In the genomic region with DNA sequence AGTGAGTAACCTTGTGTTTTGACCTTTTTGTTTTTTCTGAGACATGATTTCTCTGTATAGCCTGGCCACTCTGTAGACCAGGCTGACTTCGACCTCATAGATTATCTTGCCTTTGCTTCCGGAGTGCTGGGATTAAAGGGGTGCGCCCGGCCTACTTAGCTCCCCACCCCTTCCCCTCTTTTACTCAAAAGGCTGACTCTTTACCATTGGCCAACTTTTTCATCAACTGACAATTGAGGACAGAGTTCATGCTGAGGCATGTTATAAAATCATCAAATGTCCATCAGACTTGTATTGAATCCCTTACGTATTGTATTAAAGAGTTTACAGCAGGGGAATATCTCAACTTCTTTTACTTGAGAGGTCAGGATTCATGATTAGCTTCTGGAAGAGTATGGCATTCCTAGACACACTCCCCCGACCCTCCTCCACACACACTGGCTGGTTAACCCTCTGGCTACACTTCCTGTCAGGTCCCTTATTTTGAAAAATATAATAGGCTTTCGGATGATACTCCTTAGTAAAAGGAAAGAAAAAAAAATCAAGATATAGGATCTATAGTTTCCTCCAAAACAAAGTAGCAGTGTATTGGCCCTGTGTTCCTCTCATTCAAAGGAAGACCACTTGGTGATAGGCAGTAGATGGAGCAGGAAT, we compare ENCODE assay signal across 8 mouse cellular contexts.
DNase-seq lines count a peak whose midpoint lies in the region; ATAC-seq lines count a peak whose summit lies in the region.

No protein-coding gene starts in this region.

- H3K9me3 ChIP-seq in kidney, embryonic 14.5 days (ENCODE audit: control insufficient read depth, low read length): no peaks in the 10 kb centered on the region
- no peaks in the 10 kb centered on the region for H3K9me3 ChIP-seq in hindbrain, embryonic 11.5 days (ENCODE audit: control insufficient read depth, low read length)
- H3K9me3 ChIP-seq in midbrain, embryonic 10.5 days (replicated peaks): no peaks in the 10 kb centered on the region

- H3K36me3 ChIP-seq in kidney, embryonic 14.5 days (ENCODE audit: control insufficient read depth, insufficient read depth, low read length): peaks cover 17% of the 10 kb centered on the region
- H3K36me3 ChIP-seq in hindbrain, embryonic 11.5 days (ENCODE audit: control insufficient read depth, insufficient read depth, low read length): no peaks in the 10 kb centered on the region
- peaks cover 21% of the 10 kb centered on the region for H3K36me3 ChIP-seq in midbrain, embryonic 10.5 days

- peak overlapping the region; percentile 86 for H3K9ac ChIP-seq in kidney, embryonic 14.5 days (ENCODE audit: low read depth, low read length)
- H3K9ac ChIP-seq in hindbrain, embryonic 11.5 days (ENCODE audit: low read depth, low read length): peak overlapping the region; percentile 53

- ATAC-seq in kidney, embryonic 14.5 days (ENCODE audit: low FRiP score, low TSS enrichment): no peak; the same call in 1 of the 2 replicates
- ATAC-seq in hindbrain, embryonic 11.5 days (ENCODE audit: low FRiP score): peak; percentile 41; the same call in 1 of the 2 replicates

- peak overlapping the region; percentile 85 for H3K27ac ChIP-seq in kidney, embryonic 14.5 days (ENCODE audit: low read depth, low read length)
- H3K27ac ChIP-seq in hindbrain, embryonic 11.5 days (ENCODE audit: low read depth, low read length): peak overlapping the region; percentile 92
- H3K27ac ChIP-seq in midbrain, embryonic 10.5 days (replicated peaks): peak overlapping the region; percentile 90

- no peak for DNase-seq in kidney, adult 8-10 months
- DNase-seq in MN1 (ENCODE audit: low spot score): peak; percentile 11
- DNase-seq in hindbrain, embryonic 11.5 days (ENCODE audit: low spot score): no peak
- no peak for DNase-seq in midbrain, embryonic 10.5 days (ENCODE audit: low spot score)
- no peak for DNase-seq in layer of hippocampus, adult 11-12 months (ENCODE audit: low spot score)
- no peak for DNase-seq in layer of hippocampus, adult 9-11 months
- DNase-seq in left cerebral cortex, adult 9 months (ENCODE audit: low spot score in 2 of 2): no peak

- H3K4me3 ChIP-seq in kidney, embryonic 14.5 days (ENCODE audit: low read length): peak overlapping the region; percentile 75
- peak overlapping the region; percentile 96 for H3K4me3 ChIP-seq in hindbrain, embryonic 11.5 days (ENCODE audit: low read depth, low read length)
- peak overlapping the region; percentile 99 for H3K4me3 ChIP-seq in midbrain, embryonic 10.5 days

- H3K27me3 ChIP-seq in kidney, embryonic 14.5 days (ENCODE audit: control insufficient read depth, insufficient read depth, low read length): no peaks in the 10 kb centered on the region
- no peaks in the 10 kb centered on the region for H3K27me3 ChIP-seq in hindbrain, embryonic 11.5 days (ENCODE audit: control insufficient read depth, insufficient read depth, low read length)
- no peaks in the 10 kb centered on the region for H3K27me3 ChIP-seq in midbrain, embryonic 10.5 days (ENCODE audit: low read depth, poor library complexity, severe bottlenecking)

- H3K4me2 ChIP-seq in kidney, embryonic 14.5 days (replicated peaks; ENCODE audit: low read depth, low read length): peak overlapping the region; percentile 93
- peak overlapping the region; percentile 94 for H3K4me2 ChIP-seq in hindbrain, embryonic 11.5 days (replicated peaks; ENCODE audit: low read depth, low read length)

- H3K4me1 ChIP-seq in kidney, embryonic 14.5 days (ENCODE audit: control insufficient read depth, insufficient read depth, low read length): peaks cover 22% of the 10 kb centered on the region
- H3K4me1 ChIP-seq in hindbrain, embryonic 11.5 days (replicated peaks; ENCODE audit: control insufficient read depth, insufficient read depth, low read length): peaks cover 4% of the 10 kb centered on the region; the same call in 1 of the 2 replicates
- peaks cover 42% of the 10 kb centered on the region for H3K4me1 ChIP-seq in midbrain, embryonic 10.5 days

- 33% methylated on average over 7 of the region's 7 CpGs for WGBS in kidney, embryonic 14.5 days
- 45% methylated on average over 7 of the region's 7 CpGs for WGBS in hindbrain, embryonic 11.5 days
- WGBS in midbrain, embryonic 10.5 days: 43% methylated on average over 7 of the region's 7 CpGs
